Mouse (Mus musculus): ENCODE results near the gene Scrn2. TPM values are rescaled to one million over a fixed set of nuclear protein-coding genes. Genes with fewer than 3 reads are reported as not detected.
A peak's percentile ranks its signal among the peaks of the same experiment; 100 is the strongest.

The Scrn2 gene
- total RNA-seq, 2 experiments from 2014 or later, result 14.6 to 16.8 TPM

GRCm38 (mm10) chr11:97017696-97018582 lies 11.8 kb upstream of the Scrn2 start:
- DNase-seq (ENCODE audit: low spot score in 2 of 2), result no peak

GRCm38 (mm10) chr11:97018583-97019344 lies 11.0 kb upstream of the Scrn2 start:
- peak; percentile 21 to 31 for DNase-seq (ENCODE audit: low spot score in 2 of 2)

- no peak for DNase-seq (ENCODE audit: low spot score in 2 of 2)
Observed at GRCm38 (mm10) chr11:97019345-97019708, 10.4 kb upstream of the Scrn2 start.

- no peak for DNase-seq (ENCODE audit: low spot score in 2 of 2)
Observed at GRCm38 (mm10) chr11:97021121-97021765, 8.5 kb upstream of the Scrn2 start.

GRCm38 (mm10) chr11:97021873-97022484 lies 7.8 kb upstream of the Scrn2 start:
- DNase-seq (ENCODE audit: low spot score in 2 of 2), result peak; percentile 72 to 73

GRCm38 (mm10) chr11:97024977-97025376 lies 4.8 kb upstream of the Scrn2 start:
- no peak for DNase-seq (ENCODE audit: low spot score in 2 of 2)

GRCm38 (mm10) chr11:97025721-97026344 lies 3.9 kb upstream of the Scrn2 start:
- peak; percentile 77 to 84 for DNase-seq (ENCODE audit: low spot score in 2 of 2)

GRCm38 (mm10) chr11:97030426-97030825 lies 688 bp downstream of the Scrn2 start:
- no peak for DNase-seq (ENCODE audit: low spot score in 2 of 2)

- no peak for DNase-seq (ENCODE audit: low spot score in 2 of 2)
Observed at GRCm38 (mm10) chr11:97031977-97032376, 2.2 kb downstream of the Scrn2 start.

- DNase-seq (ENCODE audit: low spot score in 2 of 2), result no peak
Observed at GRCm38 (mm10) chr11:97032499-97032898, 2.8 kb downstream of the Scrn2 start.

GRCm38 (mm10) chr11:97033781-97034180 lies 4.0 kb downstream of the Scrn2 start:
- DNase-seq (ENCODE audit: low spot score in 2 of 2), result no peak

GRCm38 (mm10) chr11:97036141-97036540 lies 6.4 kb downstream of the Scrn2 start:
- DNase-seq (ENCODE audit: low spot score in 2 of 2), result no peak

- no peak for DNase-seq (ENCODE audit: low spot score in 2 of 2)
Observed at GRCm38 (mm10) chr11:97038881-97039280, 9.1 kb downstream of the Scrn2 start.

- DNase-seq (ENCODE audit: low spot score in 2 of 2), result no peak
Observed at GRCm38 (mm10) chr11:97040301-97041021, 10.7 kb downstream of the Scrn2 start.

- peak; percentile 85 to 92 for DNase-seq (ENCODE audit: low spot score in 2 of 2)
Observed at GRCm38 (mm10) chr11:97041022-97041899, 11.5 kb downstream of the Scrn2 start, which contains the start of the genes Lrrc46 and Mrpl10. TSS of gene Lrrc46 (minus strand) at chr11:97041407. TSS of gene Mrpl10 (plus strand) at chr11:97041560.

GRCm38 (mm10) chr11:97044902-97045301 lies 15.2 kb downstream of the Scrn2 start:
- DNase-seq (ENCODE audit: low spot score in 2 of 2), result no peak

- no peak for DNase-seq (ENCODE audit: low spot score in 2 of 2)
Observed at GRCm38 (mm10) chr11:97045861-97046260, 16.1 kb downstream of the Scrn2 start.

GRCm38 (mm10) chr11:97048090-97048650 lies 18.4 kb downstream of the Scrn2 start:
- DNase-seq (ENCODE audit: low spot score in 2 of 2), result peak in 1 of 2 experiments; percentile 41

Measured in adrenal gland, adult 18-20 months (tissue).